Mouse (Mus musculus) hindbrain, embryonic 12.5 days (tissue): ENCODE results near the gene Mapkap1. TPM values are rescaled to one million over a fixed set of nuclear protein-coding genes. Genes with fewer than 3 reads are reported as not detected.

Source experiments
- ATAC-seq: fragments of 200-750 bp; cut with Nextera tagmentation; 2 replicates; pipeline ENCODE4 v1.8.0; 2017; ENCODE audit warnings: moderate TSS enrichment; ENCODE audit not compliant: low FRiP score
- H3K27ac ChIP-seq: fragments of 300-500 bp; sonication (generic); 2 replicates; pipeline ENCODE4 v1.5.1; 2016; ENCODE audit warnings: mild to moderate bottlenecking
- H3K27me3 ChIP-seq: fragments of 300-500 bp; sonication (generic); 2 replicates; pipeline ENCODE4 v1.6.1; 2016; ENCODE audit warnings: mild to moderate bottlenecking
- H3K36me3 ChIP-seq: fragments of 300-500 bp; sonication (generic); 2 replicates; pipeline ENCODE4 v1.6.1; 2016; ENCODE audit warnings: mild to moderate bottlenecking
- H3K4me1 ChIP-seq: fragments of 300-500 bp; sonication (generic); 2 replicates; pipeline ENCODE4 v1.6.1; 2016
- H3K4me2 ChIP-seq: fragments of 300-500 bp; sonication (generic); replicated peaks from 2 replicates; pipeline ENCODE4 v1.6.1; 2016; ENCODE audit warnings: mild to moderate bottlenecking
- H3K4me3 ChIP-seq: fragments of 300-500 bp; sonication (generic); 2 replicates; pipeline ENCODE4 v1.5.1; 2016; ENCODE audit warnings: mild to moderate bottlenecking
- H3K9ac ChIP-seq: fragments of 300-500 bp; sonication (generic); 2 replicates; pipeline ENCODE4 v1.6.1; 2016; ENCODE audit warnings: mild to moderate bottlenecking, moderate library complexity
- H3K9me3 ChIP-seq: fragments of 300-500 bp; sonication (generic); replicated peaks from 2 replicates; pipeline ENCODE4 v1.6.1; 2016; ENCODE audit warnings: mild to moderate bottlenecking
- WGBS: fragments of 180-500 bp; shearing (Covaris S2); methylation state at CpG from one replicate; pipeline ENCODE4 v1.1.7; 2016; 5-methylcytosine and 5-hydroxymethylcytosine counted together
- polyA plus RNA-seq: library from polyadenylated mRNA; unstranded; fragments of >200 nt; fragmentation: Nextera tagmentation; extraction: Ambion mirVana; gene quantifications from 2 replicates; pipeline ENCODE4 v1.2.1, GENCODE M21; 2016

Gene Mapkap1
- polyA plus RNA-seq, 1 experiment from 2014 or later = 109 TPM

DNA sequence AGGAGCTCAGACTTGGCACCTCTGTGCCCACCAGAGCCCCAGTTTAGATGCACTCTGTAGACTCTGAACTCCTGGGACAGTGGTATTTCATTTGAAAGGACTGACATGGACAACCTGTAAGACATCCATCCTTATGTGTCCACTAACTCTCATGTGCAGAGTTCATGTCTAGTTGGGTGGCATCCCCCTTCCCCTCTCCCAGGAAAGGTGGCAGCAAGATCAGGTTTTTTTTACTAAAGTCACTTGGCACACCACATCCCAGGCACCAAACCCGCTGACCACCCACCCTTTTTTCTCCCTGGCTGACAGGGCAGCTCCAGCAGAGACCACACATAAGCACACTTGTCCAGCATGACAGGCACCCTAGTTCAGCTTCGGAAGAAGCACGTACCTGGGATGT, 196.3 kb downstream of the Mapkap1 start:
- Histone ChIP-seq H3K27ac (peak overlapping the region; percentile 73), H3K27me3 (no peaks in the 10 kb centered on the region), H3K9ac (no peak overlapping the region), H3K36me3 (no peaks in the 10 kb centered on the region), H3K4me1 (peaks cover 50% of the 10 kb centered on the region), H3K4me2 (no peak overlapping the region), H3K9me3 (no peaks in the 10 kb centered on the region), H3K4me3 (no peak overlapping the region)
- WGBS = 32% methylated on average over 3 of the region's 3 CpGs
- no peak for ATAC-seq

DNA sequence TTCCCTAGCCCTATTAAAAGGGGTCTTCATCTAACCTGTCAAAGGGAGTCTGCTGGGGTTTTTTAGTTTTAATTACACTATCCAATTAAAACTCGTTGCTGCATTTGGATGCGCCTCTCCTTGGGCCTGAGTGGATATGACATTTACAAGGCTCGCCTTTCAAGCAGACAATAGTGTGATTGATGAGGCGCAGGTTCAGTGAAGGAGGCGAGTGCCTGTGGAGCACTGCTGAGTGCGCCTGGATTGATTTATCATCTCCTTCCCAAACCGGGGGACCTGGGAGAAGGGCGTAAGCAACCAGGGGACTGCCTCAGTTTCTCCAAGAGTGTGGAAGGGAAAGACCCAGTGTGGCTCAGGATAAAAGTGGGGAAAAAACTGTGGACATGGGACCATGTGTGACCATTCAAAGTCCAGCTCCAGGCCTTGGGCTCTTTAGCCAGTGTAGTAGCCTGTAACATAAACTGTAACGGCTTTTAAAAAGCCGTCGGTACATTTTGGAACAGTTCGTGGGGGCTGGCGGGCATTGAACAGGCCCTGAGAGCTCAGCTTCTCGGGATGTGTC, 197.2 kb downstream of the Mapkap1 start:
- H3K4me3 ChIP-seq = no peak overlapping the region
- 26% methylated on average over 14 of the region's 14 CpGs for WGBS
- H3K36me3 ChIP-seq = no peaks in the 10 kb centered on the region
- H3K27me3 ChIP-seq = no peaks in the 10 kb centered on the region
- ATAC-seq = peak; percentile 76
- H3K9me3 ChIP-seq = no peaks in the 10 kb centered on the region
- peaks cover 50% of the 10 kb centered on the region for H3K4me1 ChIP-seq
- H3K9ac ChIP-seq = no peak overlapping the region
- peak overlapping the region; percentile 73 for H3K27ac ChIP-seq
- H3K4me2 ChIP-seq = no peak overlapping the region

DNA sequence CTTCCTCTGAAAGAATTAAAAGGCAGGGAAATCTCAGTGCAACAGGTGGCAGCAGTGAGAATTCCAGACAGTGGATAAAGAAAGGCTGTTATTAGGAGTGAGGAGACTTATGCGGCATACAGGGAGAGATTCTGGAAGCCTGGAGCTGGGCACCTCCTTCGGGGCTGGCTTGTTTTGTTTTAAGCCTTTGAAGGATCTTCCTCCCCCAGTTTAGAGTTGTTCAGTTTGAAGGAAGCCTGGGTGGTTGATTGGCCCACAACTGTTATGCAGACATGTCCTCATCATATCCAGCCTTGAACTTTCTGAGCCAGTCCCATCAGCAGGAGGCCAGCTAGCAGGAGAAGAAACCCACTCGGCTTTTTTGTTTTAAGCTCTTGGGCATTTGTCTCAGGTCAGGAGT, 198.5 kb downstream of the Mapkap1 start:
- no peak for ATAC-seq
- H3K4me1 ChIP-seq = peaks cover 45% of the 10 kb centered on the region

DNA sequence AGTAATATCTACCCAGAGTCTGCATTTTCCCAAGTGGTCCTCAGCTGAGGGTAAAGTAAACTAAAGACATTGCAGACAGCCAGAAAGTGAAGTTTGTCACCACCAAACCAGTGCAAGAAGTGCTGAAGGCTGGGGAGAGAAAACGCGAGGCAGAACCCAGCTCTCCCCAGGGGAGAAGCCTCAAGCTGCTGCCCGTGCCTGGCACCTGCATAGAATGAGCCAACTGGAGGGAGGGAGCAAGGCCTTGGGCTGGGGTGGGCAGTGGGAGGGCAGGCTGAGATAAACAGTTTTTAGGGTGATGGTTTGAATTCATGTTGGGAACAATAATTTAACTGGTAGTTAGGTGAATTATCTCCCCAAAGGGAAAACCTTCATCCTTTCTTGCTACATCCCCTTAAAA, 202.3 kb downstream of the Mapkap1 start:
- Histone ChIP-seq H3K4me3 (no peak overlapping the region), H3K36me3 (no peaks in the 10 kb centered on the region), H3K27ac (0 out of 2 replicates have a peak overlapping the region, but pooled peaks have one; percentile 2), H3K9ac (no peak overlapping the region), H3K4me1 (peaks cover 11% of the 10 kb centered on the region), H3K27me3 (no peaks in the 10 kb centered on the region), H3K4me2 (no peak overlapping the region), H3K9me3 (no peaks in the 10 kb centered on the region)
- WGBS = 36% methylated on average over 3 of the region's 3 CpGs
- no peak for ATAC-seq

More for the DNA sequence above, 198.5 kb downstream of the Mapkap1 start:
- Histone ChIP-seq H3K27ac (no peak overlapping the region), H3K27me3 (no peaks in the 10 kb centered on the region), H3K36me3 (no peaks in the 10 kb centered on the region), H3K9ac (no peak overlapping the region), H3K4me2 (no peak overlapping the region), H3K4me3 (no peak overlapping the region), H3K9me3 (no peaks in the 10 kb centered on the region)
- 33% methylated on average over 3 of the region's 3 CpGs for WGBS

DNA sequence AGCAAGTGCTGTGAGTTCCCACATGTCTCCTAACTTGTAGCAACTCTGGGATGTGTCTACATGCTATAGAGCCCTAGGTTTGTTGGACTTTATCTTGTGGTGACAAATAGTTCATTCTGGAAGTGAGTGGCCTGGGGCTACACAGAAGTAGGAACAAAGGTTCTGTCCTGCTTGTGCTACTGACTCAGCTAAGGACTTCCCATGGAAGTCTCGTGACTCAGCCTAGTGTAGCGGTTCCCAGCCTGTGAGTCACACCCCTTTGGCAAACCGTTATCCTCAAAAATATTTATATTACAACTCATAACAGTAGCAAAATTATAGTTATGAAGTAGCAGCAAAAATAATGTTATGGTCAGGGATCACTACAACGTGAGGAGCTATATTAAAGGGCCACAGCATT, 202.9 kb downstream of the Mapkap1 start:
- Histone ChIP-seq H3K9ac (no peak overlapping the region), H3K4me2 (no peak overlapping the region), H3K27ac (no peak overlapping the region), H3K9me3 (no peaks in the 10 kb centered on the region), H3K36me3 (no peaks in the 10 kb centered on the region), H3K4me3 (no peak overlapping the region), H3K27me3 (no peaks in the 10 kb centered on the region), H3K4me1 (peaks cover 6% of the 10 kb centered on the region)
- WGBS = 86% methylated on average over 4 of the region's 4 CpGs
- ATAC-seq = no peak

DNA sequence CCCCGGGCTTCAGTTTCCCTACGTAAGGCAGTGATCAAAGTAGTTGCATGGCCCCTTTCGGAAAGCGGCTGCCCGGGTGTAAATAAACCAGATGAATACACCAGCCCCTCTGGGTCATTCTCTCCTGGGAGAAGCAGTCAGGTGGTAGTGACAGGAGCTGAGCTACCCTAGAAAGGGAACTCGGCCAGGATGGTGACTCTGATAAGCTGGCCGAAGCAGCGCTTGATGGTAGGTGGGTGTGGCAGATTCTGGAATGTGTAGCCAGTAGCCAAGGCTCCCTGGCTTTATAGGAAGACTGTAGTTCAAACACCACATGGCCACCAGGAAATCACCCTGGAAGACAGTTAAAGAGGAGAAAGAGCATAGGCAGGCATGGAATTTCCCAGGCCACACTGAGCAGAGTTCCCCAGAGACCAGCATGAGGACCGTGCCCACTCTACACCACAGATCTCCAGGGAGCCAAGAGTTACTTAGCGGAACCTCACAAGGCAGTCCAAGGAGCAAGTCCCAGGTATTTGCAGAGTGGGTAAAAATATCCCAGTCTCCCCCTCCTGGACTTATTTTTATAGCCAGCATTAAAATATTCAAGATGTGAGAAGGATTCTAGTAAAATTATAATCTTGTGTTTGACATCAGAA, 214.3 kb downstream of the Mapkap1 start:
- Histone ChIP-seq H3K9ac (no peak overlapping the region), H3K27me3 (no peaks in the 10 kb centered on the region), H3K4me3 (no peak overlapping the region), H3K36me3 (peaks cover 14% of the 10 kb centered on the region; the same call in 1 of the 2 replicates), H3K27ac (no peak overlapping the region), H3K4me1 (peaks cover 11% of the 10 kb centered on the region), H3K4me2 (no peak overlapping the region), H3K9me3 (no peaks in the 10 kb centered on the region)
- no peak for ATAC-seq
- 76% methylated on average over 10 of the region's 10 CpGs for WGBS

DNA sequence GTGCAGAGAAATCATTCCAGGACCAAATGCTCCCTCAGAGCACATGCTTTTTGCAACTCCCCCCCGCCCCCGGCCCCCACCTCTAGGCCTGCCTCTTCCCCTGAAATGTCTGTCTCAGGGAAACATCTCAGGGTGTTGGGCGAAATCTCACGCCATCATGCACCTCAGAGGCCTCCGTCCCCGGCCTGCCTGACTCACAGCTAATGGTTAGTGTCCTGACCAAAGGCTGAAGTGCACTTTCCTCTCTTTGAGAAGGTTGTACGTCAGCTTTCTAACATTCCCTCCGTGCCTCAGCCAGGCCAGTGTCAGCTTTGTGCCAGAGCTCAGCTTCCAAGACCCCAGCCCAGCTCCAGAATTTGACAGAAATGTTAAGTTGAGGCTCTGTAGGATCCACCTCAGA, 214.9 kb downstream of the Mapkap1 start:
- H3K4me2 ChIP-seq = no peak overlapping the region
- H3K27me3 ChIP-seq = no peaks in the 10 kb centered on the region
- no peak overlapping the region for H3K4me3 ChIP-seq
- no peak for ATAC-seq
- WGBS = 89% methylated on average over 8 of the region's 8 CpGs
- peaks cover 15% of the 10 kb centered on the region; the same call in 1 of the 2 replicates for H3K36me3 ChIP-seq
- H3K27ac ChIP-seq = no peak overlapping the region
- H3K9me3 ChIP-seq = no peaks in the 10 kb centered on the region
- H3K4me1 ChIP-seq = peaks cover 11% of the 10 kb centered on the region
- no peak overlapping the region for H3K9ac ChIP-seq

DNA sequence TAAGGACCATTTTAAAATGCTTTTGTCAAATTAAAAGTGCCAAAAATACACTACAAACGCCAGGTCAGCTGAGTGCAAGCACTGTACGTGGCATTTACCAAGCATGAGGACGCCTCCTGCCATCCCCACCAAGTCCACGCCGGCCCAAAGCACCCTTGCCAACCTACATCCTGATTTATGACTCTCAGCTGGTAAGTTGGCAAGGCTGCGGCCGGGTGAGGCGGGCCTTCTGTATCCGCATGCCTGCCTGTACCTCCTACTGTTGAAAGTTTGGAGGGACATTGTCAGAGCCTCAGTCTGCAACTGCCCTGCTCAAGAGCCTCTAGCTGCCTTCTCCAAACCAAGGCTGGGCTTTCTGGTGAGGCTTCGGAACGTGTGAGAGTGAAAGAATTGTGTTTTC, 215.9 kb downstream of the Mapkap1 start:
- Histone ChIP-seq H3K27ac (no peak overlapping the region), H3K4me2 (no peak overlapping the region), H3K9me3 (no peaks in the 10 kb centered on the region), H3K9ac (no peak overlapping the region), H3K27me3 (no peaks in the 10 kb centered on the region), H3K36me3 (peaks cover 15% of the 10 kb centered on the region; the same call in 1 of the 2 replicates), H3K4me3 (no peak overlapping the region), H3K4me1 (peaks cover 17% of the 10 kb centered on the region)
- ATAC-seq = no peak
- WGBS = 85% methylated on average over 11 of the region's 11 CpGs

DNA sequence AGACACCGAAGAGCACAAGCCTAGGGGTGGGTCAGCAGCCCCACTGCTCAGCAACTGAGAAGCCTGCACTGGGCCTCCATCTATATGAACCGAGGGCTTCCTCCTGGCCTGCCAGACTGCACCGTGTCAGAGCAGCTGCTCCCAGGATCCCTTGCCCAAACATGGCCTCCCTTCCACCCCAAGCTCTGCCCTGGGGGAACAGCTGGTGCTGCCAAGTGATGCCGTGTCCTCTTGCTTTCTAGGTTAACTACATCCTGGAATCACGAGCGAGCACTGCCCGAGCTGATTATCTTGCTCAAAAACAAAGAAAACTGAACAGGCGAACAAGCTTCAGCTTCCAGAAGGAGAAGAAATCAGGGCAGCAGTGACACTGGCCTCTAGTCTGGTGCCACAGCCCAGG, 216.6 kb downstream of the Mapkap1 start:
- H3K9ac ChIP-seq = no peak overlapping the region
- no peak for ATAC-seq
- H3K4me1 ChIP-seq = peaks cover 21% of the 10 kb centered on the region
- WGBS = 77% methylated on average over 8 of the region's 8 CpGs
- no peaks in the 10 kb centered on the region for H3K9me3 ChIP-seq
- peaks cover 15% of the 10 kb centered on the region; the same call in 1 of the 2 replicates for H3K36me3 ChIP-seq
- no peak overlapping the region for H3K4me2 ChIP-seq
- H3K27ac ChIP-seq = no peak overlapping the region
- no peaks in the 10 kb centered on the region for H3K27me3 ChIP-seq
- no peak overlapping the region for H3K4me3 ChIP-seq

DNA sequence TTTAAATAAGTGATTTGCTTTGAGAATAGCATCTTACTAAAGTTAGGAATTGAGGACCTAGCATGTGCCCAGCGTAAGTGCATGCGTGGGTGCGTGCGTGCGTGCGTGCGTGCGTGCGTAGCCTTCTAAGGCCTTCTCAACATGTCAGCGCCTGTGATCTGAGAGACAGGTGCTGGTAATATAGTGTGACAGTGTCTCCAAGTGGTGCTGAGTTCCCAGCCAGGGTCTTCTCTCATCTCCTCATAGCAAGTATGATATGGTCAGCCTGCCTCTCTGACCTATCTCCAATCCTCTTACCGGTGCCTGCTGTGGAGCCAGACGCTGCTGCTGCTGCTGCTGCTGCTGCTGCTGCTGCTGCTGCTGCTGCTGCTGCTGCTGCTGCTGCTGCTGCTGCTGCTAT, 217.5 kb downstream of the Mapkap1 start:
- Histone ChIP-seq H3K4me3 (no peak overlapping the region), H3K27me3 (no peaks in the 10 kb centered on the region), H3K9ac (no peak overlapping the region), H3K27ac (no peak overlapping the region), H3K4me2 (no peak overlapping the region), H3K36me3 (peaks cover 15% of the 10 kb centered on the region; the same call in 1 of the 2 replicates), H3K9me3 (no peaks in the 10 kb centered on the region), H3K4me1 (peaks cover 21% of the 10 kb centered on the region)
- ATAC-seq = no peak
- 92% methylated on average over 12 of the region's 12 CpGs for WGBS

DNA sequence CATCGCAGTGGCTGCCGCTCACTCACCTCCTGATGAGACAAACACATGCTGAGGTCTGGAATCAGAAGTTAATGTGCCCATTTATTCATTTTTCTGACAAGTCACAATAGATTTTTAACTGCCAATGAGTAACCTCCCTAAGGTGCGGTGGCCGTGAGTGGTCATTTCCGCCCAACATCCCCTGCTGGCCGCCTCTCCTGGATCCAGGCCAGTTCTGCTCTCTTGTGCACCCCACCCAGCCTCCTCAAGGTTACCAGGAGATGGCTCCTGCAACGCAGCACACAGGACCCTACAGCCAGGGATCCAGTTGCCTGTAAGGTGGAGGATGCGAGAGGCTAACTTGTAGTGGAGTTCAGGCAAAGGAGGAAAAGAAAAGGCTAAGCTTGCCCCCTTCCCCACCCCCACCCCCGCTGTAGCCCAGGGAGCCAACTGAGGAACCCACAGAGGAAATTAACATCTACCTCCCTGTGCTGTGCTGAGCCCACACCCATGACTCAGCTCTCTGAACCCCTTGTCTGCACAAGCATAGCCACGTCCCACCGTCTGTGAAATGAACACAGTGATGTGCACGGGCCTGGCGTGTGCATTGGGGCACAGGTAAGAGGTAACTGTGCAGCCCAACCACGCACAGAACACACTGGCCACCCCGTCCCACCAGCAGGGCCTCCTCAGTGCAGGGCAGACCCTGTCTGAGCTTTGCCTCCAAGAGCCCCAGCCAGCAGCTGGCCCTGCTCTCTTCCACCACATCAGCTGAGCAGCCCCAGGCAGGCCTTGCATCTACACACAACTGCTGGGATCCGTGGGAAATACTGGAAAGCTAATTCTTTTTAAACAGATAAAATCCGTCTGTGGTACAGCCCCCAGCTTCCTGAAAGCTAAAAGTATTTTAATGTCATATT, 221.0 kb downstream of the Mapkap1 start:
- no peak for ATAC-seq
- WGBS = 74% methylated on average over 17 of the region's 17 CpGs
- H3K9ac ChIP-seq = no peak overlapping the region
- H3K4me3 ChIP-seq = no peak overlapping the region
- peaks cover 10% of the 10 kb centered on the region; the same call in 1 of the 2 replicates for H3K4me1 ChIP-seq
- peaks cover 14% of the 10 kb centered on the region; the same call in 1 of the 2 replicates for H3K36me3 ChIP-seq
- H3K27ac ChIP-seq = peak overlapping the region; percentile 30; the same call in 1 of the 2 replicates
- no peaks in the 10 kb centered on the region for H3K27me3 ChIP-seq
- no peaks in the 10 kb centered on the region for H3K9me3 ChIP-seq
- H3K4me2 ChIP-seq = no peak overlapping the region

DNA sequence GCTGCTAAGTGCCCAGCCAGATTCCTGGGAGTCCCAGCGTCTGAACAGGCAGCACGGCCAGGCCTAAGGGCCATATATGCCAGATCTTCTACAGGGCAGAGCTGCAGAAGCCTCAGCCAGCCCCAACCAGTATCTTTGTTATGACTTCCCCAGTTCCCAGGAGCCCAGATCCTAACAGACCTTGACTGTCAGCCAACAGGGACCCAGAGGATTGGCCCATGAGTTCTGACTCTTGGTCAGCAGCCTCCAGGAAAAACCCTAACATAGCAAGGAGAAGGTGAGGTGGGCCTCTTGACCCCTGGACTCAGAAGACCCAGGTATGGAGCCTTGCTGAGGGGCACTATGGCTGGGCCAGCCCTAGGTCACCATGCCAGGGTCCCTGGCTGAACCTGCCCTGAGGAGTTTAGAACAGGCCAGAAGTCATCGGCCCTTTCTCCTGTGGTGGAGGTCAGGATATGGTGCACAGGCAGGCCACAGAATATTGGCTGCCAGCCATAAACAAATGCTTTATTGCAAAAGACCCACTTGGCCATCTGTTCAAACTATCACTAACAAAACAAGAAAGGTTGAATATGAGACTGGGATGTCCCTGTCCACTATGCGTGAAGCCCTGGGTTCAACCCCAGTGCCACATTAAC, 222.5 kb downstream of the Mapkap1 start:
- WGBS = 89% methylated on average over 4 of the region's 4 CpGs
- H3K27me3 ChIP-seq = no peaks in the 10 kb centered on the region
- ATAC-seq = no peak

More for the DNA sequence above, 222.5 kb downstream of the Mapkap1 start:
- Histone ChIP-seq H3K9me3 (no peaks in the 10 kb centered on the region), H3K9ac (no peak overlapping the region), H3K4me3 (no peak overlapping the region), H3K36me3 (peaks cover 9% of the 10 kb centered on the region; the same call in 1 of the 2 replicates), H3K27ac (no peak overlapping the region), H3K4me2 (no peak overlapping the region), H3K4me1 (peaks cover 10% of the 10 kb centered on the region; the same call in 1 of the 2 replicates)
